Mouse (Mus musculus): ENCODE data around the gene Traf5. TPM values are rescaled to one million over a fixed set of nuclear protein-coding genes. Genes with fewer than 3 reads are reported as not detected.

Gene Traf5
- total RNA-seq, 2 experiments from 2014 or later: 2.8 to 8.5 TPM

GRCm38 (mm10) chr1:192069971-192070591 is 22.3 kb downstream of the Traf5 start:
- ATAC-seq (replicated peaks; ENCODE audit: low FRiP score, low TSS enrichment, poor library complexity, severe bottlenecking): peak; percentile 46

GRCm38 (mm10) chr1:192068188-192068587 is 24.2 kb downstream of the Traf5 start:
- ATAC-seq (replicated peaks; ENCODE audit: low FRiP score, low TSS enrichment, poor library complexity, severe bottlenecking): peak; percentile 69

DNA sequence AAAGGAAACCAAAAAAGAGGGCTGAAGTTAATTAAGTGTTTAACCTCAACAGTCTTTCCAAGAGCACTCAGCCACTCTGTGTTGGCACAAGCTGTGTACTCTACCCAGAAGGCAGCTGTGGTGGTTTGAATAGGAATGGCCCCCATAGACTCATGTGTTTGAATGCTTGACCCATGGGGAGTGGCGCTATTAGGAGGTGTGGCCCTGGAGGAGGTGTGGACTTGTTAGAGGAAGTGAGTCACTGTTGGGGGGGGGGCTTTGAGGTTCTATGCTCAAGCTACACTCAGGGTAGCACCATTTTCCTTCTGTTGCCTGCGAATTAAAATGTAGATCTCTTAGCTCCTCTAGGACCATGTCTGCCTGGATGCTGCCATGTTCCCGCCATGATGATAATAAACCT is 25.4 kb downstream of the Traf5 start:
- ATAC-seq (replicated peaks; ENCODE audit: low FRiP score, low TSS enrichment, poor library complexity, severe bottlenecking): no peak

DNA sequence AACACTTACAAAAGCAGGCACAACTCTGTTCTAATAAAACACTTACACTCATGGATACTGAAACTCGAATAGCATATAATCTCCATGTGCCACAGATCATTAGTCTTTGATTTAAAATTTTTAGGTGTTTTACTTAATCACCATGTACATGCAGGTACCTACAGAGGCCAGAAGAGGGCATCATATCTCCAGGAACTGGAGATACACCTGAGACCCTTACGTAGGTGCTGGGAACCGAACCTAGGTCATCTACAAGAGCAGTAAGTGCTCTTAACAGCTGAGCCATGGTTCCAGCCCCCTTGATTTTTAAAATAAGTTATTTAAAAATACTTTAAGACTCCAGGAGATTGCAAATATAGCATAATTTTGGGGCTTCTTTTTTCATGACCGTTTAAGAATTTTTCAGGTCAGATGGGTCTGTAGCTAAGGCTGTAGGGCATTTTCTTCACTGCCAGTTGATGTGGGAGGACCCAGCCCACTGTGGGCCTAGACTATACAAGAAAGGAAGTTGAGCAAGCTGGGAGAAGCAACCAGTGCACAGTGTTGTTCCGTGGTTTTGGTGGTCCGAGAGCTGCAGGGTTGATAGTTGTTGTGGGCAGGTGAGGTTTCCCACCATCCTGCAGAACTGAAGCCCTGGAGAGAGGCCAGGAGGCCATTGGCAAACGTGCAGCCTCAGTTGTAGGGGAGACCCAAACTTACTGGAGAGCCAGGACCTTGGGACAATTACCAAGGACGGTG is 29.0 kb downstream of the Traf5 start:
- ATAC-seq (replicated peaks; ENCODE audit: low FRiP score, low TSS enrichment, poor library complexity, severe bottlenecking): no peak

DNA sequence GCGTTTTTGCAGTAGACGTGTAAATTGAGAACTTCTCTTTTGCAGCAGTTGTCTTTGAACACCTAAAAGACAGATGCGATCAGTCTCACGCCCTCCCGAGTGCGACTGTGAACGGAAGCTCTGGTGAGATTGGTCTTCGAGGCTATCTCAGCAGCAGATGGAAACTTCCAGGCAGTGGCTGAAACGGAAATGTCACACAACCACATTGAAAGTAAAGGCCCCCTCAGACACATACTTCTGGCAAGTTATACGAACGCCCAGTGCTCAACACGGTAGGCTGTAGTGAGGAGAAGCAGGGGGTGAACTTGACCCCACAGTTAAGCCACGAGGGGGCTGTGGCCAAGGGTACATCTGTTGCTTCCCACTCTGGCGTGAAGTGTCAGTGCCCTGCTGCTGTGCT is 29.7 kb downstream of the Traf5 start:
- ATAC-seq (replicated peaks; ENCODE audit: low FRiP score, low TSS enrichment, poor library complexity, severe bottlenecking): no peak

DNA sequence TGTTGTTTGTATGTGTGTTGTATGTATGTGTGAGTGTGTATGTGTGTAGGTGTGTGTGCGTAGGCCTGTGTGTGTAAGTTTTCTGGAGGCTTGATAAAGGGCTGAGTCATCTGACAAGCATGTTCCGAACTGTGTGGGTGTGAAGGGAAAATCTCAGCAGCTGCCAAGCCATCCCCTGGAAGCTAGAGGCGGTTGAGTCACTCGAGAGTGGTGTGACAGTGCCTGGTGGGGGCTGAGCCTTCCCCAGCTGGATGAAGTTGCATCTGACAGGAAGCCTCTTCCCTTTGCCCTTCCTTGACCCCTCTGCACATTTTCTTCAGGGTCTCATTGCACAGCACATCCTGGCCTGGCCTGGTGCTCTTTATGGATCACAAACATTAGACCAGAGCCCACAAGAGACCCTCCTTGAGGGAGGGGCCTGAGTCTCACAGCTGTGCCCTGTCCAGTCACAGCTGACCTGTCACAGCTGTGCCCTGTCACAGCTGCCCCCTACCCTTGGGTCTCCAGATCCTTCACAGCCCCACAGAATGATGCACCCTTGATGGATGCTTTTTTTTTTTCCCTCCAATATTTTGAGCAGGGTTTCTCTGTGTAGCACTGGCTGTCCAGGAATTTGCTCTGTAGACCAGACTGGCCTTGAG is 30.6 kb downstream of the Traf5 start:
- no peak for ATAC-seq (replicated peaks; ENCODE audit: low FRiP score, low TSS enrichment, poor library complexity, severe bottlenecking)

GRCm38 (mm10) chr1:192058911-192059310 is 33.4 kb downstream of the Traf5 start:
- no peak for ATAC-seq (replicated peaks; ENCODE audit: low FRiP score, low TSS enrichment, poor library complexity, severe bottlenecking)

DNA sequence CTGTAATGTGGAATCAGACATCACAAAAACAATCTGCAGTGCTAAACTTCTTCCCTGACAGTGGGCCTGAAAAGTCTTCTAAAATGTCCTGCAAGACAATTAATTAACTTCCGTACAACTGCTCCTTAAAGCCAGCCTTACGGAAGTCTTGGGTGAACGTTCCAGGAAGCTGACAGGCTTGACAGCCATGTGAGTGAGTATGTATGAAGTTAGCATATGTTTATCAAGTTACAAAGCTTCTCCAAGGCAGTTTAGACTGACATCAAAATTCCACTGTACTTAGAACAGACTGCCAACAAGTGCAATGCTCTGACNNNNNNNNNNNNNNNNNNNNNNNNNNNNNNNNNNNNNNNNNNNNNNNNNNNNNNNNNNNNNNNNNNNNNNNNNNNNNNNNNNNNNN is 38.6 kb downstream of the Traf5 start:
- ATAC-seq (replicated peaks; ENCODE audit: low FRiP score, low TSS enrichment, poor library complexity, severe bottlenecking): no peak

DNA sequence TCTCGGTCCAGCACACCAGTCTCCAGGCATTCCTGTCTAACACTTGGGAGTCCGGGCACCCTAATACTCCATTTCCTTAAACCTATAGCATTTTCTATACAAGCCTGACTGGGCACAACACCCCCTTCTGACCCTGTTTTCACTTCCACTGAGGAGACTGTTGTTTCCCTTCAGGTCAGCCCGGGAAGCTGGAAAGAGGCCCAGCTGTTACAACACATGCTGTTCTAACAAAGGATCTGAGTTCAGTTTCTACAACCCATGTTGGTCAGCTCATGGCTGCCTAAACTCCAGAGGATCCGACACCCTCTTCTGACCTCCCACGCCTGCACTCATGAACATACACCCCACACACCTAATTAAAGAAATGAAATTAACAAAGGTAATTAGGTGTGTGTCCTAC is 39.4 kb downstream of the Traf5 start:
- ATAC-seq (replicated peaks; ENCODE audit: low FRiP score, low TSS enrichment, poor library complexity, severe bottlenecking): no peak

DNA sequence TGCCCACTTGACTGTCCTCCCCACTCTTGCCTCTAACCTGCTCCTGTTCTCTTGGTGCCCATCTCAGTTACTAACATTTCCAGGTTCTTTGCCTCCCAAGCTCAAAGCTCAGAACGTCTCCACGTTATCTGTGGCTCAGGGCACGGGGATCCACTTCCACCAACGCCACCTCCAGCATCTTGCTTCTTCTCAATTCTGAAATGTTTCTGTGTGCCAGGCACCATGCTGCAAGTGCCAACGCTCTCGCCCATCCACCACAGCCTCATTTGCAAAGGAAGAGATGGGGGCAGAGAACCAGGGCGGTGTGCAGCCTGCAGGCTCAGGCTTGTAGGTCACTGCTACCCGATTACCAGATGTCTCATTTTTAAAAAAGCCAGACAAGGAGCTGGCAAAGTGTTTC is 39.9 kb downstream of the Traf5 start:
- ATAC-seq (replicated peaks; ENCODE audit: low FRiP score, low TSS enrichment, poor library complexity, severe bottlenecking): no peak

- peak; percentile 48; the same call in 1 of the 2 replicates for ATAC-seq (replicated peaks; ENCODE audit: low FRiP score, low TSS enrichment, poor library complexity, severe bottlenecking)
These were observed 93.3 kb downstream of the Traf5 start for GRCm38 (mm10) chr1:191999022-191999421.

GRCm38 (mm10) chr1:191996621-191997185 is 95.7 kb downstream of the Traf5 start:
- no peak for ATAC-seq (replicated peaks; ENCODE audit: low FRiP score, low TSS enrichment, poor library complexity, severe bottlenecking)

GRCm38 (mm10) chr1:191995916-191996315 is 96.4 kb downstream of the Traf5 start:
- ATAC-seq (replicated peaks; ENCODE audit: low FRiP score, low TSS enrichment, poor library complexity, severe bottlenecking): no peak

- ATAC-seq (replicated peaks; ENCODE audit: low FRiP score, low TSS enrichment, poor library complexity, severe bottlenecking): peak; percentile 50; the same call in 1 of the 2 replicates
These were observed 96.9 kb downstream of the Traf5 start for GRCm38 (mm10) chr1:191995488-191995887.

DNA sequence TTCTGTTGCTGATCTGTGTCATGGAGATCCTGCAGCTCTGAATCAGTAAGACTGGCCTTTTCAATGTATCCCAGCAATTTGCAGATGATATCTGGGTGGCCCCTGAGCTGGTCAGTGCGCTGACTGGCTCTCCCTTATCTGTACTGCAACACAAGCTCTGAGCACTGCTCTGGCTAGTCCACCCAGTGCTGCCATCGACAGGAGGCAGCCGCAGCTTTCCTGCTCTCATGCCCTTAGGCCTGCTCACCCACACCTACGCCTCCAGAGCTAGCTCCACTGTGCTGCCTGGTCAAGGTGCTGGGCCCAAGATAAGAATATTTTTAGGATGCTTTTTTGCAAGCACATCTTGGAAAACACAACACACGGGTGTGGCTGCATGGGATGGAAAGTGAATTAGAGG is 97.9 kb downstream of the Traf5 start:
- ATAC-seq (replicated peaks; ENCODE audit: low FRiP score, low TSS enrichment, poor library complexity, severe bottlenecking): peak; percentile 12

DNA sequence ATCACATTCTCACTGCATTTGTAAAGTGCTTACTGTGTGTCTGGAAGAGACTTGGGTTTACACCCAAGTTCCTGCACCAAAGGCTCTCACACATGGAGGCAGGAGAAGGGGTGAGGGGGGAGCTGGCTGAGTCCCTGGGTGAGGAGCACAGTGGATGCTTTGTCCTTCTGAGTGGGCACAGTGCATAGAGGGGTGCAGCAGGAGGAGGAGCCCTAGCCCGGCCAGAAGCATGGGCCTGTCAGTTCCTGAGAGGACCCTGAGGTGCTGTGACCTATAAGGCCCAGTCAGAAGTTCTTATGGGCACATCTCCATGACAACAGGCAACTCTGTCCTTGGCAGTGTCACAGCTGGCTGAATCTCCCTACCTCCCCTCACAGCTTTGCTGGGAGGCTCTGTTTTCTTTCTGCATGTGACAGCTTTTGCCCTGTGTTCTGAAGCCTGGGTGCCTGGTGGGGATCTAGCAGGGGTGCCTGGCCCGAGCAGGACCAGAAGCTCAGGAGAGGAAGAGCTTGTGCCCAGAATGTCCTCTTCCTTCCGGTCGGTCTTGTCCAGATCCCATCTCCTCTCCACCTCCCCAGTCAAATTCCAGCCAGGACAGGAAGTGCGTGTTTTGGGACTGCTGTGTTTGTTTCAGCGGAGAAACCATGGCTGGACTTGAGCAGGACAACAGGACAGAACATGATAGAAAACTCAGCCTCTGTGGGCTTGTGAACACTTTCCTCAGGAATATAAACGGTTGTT is 100.1 kb downstream of the Traf5 start:
- no peak for ATAC-seq (replicated peaks; ENCODE audit: low FRiP score, low TSS enrichment, poor library complexity, severe bottlenecking)

DNA sequence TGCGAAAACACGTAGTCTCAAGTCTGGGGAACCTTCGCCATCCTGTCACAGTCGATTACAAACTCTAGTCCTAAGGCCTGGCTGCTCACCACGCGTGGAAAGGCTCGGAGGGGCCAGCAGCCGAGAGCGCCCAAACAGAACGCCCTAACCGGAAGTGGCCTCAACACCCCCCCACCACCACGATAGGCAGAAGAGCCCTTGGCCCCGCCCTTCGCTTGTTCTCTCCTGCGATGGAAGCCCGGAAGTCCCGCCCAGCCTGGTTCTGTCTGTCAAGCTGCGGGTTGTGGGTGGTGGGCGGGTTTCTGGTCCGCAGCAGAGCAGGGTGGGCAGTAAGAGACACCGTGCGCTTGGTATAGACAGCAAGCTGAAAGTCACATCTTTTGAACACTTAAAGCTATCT is 102.4 kb downstream of the Traf5 start:
- peak; percentile 98 for ATAC-seq (replicated peaks; ENCODE audit: low FRiP score, low TSS enrichment, poor library complexity, severe bottlenecking)

- no peak for ATAC-seq (replicated peaks; ENCODE audit: low FRiP score, low TSS enrichment, poor library complexity, severe bottlenecking)
These were observed 103.3 kb downstream of the Traf5 start for GRCm38 (mm10) chr1:191989060-191989459.

DNA sequence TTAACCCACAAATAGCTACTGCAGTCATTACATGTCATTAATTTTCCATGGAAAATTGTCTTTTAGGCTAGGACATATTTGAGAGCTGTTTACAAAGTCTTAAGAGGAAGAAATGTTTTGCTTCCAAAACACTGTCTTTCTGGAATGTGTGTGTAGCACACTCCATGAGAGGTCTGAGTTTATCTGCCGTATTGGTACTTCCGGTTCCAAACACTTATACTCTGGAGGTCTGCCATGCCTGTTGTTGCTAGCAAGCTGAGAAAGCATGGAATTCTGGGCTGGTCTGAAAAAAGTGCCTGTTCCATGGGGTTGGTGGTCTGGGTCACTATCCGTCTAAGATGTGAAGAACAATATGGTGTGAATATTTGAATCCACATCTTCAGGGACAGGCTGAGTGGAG is 103.7 kb downstream of the Traf5 start:
- no peak for ATAC-seq (replicated peaks; ENCODE audit: low FRiP score, low TSS enrichment, poor library complexity, severe bottlenecking)

DNA sequence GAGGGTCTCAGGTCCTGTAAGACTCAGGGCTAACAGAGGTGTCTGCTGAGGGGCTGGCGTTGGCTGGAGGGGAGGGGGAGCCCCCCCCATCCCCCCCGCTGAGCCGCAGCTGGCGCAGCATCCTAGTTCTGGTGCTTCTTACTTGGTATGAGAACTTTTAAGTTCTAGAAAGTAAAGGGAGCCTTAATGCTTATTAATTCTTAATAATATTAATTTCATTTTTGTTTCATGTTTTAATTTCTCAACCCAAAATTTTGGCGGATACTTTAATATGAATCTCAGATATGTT is 104.9 kb downstream of the Traf5 start:
- no peak for ATAC-seq (replicated peaks; ENCODE audit: low FRiP score, low TSS enrichment, poor library complexity, severe bottlenecking)
